Mouse (Mus musculus) heart, postnatal 0 days (tissue): ENCODE data around the gene Ccl2.

Experiments used
- CTCF ChIP-seq: IDR thresholded peaks from 2 replicates; pipeline ENCODE4 v1.5.1; 2016; ENCODE audit warnings: antibody characterized with exemption, control low read depth, low read depth
- EP300 ChIP-seq: IDR thresholded peaks from 2 replicates; pipeline ENCODE4 v1.6.1; 2016; ENCODE audit warnings: antibody characterized with exemption, low read depth

GRCm38 (mm10) chr11:82004810-82005209 is 30.6 kb upstream of the Ccl2 start:
- TF ChIP-seq CTCF (no peak), EP300 (no peak)
